Mouse (Mus musculus): Measurements from ENCODE around the gene C1s1.
"Not testable (repeated sequence)": the region's sequence is repeated elsewhere in the genome, so short reads cannot be mapped to it uniquely, and the experiment has no call there.

The C1s1 gene

GRCm38 (mm10) chr6:124542284-124542683, at the start of gene C1s1:
Gene C1s1, minus strand, starts transcription at chr6:124542359.
- DNase-seq (ENCODE audit: low spot score in 2 of 2), result peak in 1 of 2 experiments; percentile 38

GRCm38 (mm10) chr6:124588771-124589170, 46.6 kb upstream of the C1s1 start:
- no peak for DNase-seq (ENCODE audit: low spot score in 2 of 2)

DNA sequence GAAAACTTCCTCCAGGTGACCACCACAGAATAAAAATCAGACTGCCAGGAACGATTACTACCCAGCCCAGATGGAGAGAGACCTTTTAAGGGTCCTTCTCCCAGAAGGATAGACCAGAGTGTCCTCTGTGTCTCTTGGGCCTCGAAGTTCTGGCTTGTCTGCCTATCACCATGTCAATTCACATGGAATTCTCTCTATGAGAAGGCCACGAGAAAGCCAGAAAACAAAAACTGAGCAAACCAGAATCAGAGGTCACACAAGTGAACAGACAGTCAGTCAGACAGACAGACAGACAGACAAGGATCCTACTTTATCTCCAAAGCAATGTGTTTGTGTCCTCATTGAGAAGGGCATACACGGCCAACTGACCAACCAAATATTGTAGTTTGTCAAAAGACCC, 44.1 kb upstream of the C1s1 start:
- no peak for DNase-seq (ENCODE audit: low spot score in 2 of 2)

DNA sequence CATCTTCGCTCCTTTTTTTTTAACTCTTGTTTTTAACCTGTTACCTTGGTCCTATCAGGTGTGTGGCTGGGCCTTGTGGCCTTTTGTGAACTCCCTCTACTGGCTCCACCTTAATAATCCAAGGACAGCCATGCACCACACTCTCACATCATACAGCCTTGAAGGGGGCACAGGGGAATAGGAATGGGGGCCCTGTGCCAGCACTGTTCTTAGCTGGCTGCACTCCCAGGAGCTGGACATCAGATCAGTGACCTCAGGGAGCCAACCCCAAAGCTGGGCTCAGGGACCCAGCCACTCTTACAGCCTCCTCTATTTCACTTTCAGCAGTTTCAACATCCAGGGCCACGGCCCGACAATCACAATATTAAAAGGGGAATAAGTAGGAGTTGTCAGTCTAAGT, 43.6 kb upstream of the C1s1 start:
- DNase-seq (ENCODE audit: low spot score in 2 of 2), result no peak

DNA sequence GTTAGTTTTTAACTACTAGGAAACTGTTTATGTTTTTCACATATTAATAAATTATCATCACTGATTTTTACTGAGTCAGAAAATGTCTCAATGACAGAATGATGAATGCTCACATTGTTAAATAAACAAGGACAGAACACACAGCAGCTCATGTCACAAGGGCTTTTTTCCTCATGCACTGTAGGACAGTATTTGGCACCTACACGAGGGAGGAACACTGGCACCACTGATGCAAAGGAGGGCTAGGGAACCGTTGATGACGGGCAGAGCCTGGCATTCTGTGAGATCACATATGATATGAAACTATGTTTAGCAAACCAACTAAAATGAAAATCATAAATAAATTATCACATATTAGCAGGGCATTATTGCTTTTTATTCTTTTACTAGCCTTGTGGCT, 42.8 kb upstream of the C1s1 start:
- DNase-seq (ENCODE audit: low spot score in 2 of 2), result no peak

DNA sequence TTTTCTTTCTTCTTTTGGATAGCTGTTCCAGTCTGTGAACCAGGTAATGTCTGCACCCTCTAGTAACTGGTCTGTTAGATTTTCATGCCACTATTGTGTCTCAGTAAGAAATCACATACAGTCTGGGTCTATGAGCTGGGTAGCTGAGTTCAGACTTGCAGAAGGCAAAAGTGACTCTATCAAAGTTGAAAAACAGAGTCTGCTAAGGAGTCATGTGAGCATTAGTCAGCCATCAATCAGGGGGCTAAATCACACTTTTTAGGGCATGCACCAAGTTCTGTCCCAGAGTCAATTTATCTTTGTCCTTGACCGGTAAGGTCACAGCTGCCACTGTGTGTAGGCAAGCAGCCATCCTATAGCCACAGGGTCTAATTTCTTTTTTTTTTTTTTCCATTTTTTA, 40.1 kb upstream of the C1s1 start:
- DNase-seq (ENCODE audit: low spot score in 2 of 2), result no peak

DNA sequence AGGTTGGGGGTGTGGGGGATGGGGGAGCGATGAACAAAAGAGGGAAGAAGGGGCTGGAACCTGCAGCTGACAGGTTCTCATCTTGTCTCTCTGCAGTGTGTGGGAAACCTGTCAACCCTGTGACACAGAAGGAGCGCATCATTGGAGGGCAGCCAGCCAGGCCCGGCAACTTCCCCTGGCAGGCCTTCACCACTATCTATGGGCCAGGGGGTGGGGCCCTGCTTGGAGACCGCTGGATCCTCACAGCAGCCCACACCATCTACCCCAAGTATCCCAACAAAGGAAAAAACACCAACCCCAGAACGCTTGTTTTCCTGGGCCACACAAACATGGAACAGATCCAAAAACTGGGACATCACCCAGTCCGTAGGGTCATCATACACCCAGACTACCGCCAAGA, 38.0 kb upstream of the C1s1 start:
- DNase-seq (ENCODE audit: low spot score in 2 of 2), result not testable (repeated sequence)

DNA sequence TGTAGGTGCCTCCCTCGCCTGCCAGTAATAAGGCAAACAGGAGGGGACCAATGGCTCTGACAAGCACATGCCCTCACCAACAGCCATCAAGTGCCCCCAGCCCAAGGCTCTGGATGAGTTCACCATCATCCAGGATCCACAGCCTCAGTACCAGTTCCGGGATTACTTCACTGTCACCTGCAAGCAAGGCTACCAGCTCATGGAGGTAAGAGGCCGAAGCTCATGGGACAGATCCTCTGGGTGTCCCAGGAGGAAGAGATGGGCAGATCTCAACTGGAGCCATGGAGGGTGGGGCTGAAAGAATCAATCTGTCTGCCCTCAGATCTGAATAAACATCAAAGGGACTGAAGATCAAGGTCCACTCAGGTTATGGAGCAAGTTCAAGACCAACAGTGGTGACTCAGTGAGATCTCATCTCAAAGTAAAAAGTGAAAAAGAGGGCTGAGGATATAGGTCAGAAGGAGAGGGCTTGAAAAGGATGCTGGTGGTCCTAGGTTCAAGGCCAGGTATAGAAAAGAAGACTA, 33.1 kb upstream of the C1s1 start:
- DNase-seq (ENCODE audit: low spot score in 2 of 2), result not testable (repeated sequence)

GRCm38 (mm10) chr6:124570026-124570425, 27.9 kb upstream of the C1s1 start, which contains the start of gene C1rb:
Gene C1rb, plus strand, starts transcription at chr6:124570294.
- DNase-seq (ENCODE audit: low spot score in 2 of 2), result peak; percentile 21 to 63

DNA sequence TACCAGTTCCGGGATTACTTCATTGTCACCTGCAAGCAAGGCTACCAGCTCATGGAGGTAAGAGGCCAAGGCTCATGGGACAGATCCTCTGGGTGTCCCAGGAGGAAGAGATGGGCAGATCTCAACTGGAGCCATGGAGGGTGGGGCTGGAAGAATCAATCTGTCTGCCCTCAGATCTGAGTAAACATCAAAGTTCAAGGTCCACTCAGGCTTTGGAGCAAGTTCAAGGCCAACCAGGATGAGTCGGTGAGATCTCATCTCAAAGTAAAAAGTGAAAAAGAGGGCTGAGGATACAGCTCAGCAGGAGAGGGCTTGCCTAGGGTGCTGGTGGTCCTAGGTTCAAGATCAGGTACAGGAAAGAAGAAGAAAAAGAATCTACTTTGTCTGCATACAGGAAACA, 19.5 kb upstream of the C1s1 start:
- not testable (repeated sequence) for DNase-seq (ENCODE audit: low spot score in 2 of 2)

- DNase-seq (ENCODE audit: low spot score in 2 of 2), result not testable (repeated sequence)
These were observed 19.0 kb upstream of the C1s1 start for GRCm38 (mm10) chr6:124561156-124561555.

- not testable (repeated sequence) for DNase-seq (ENCODE audit: low spot score in 2 of 2)
These were observed 13.8 kb upstream of the C1s1 start for GRCm38 (mm10) chr6:124555956-124556355.

DNA sequence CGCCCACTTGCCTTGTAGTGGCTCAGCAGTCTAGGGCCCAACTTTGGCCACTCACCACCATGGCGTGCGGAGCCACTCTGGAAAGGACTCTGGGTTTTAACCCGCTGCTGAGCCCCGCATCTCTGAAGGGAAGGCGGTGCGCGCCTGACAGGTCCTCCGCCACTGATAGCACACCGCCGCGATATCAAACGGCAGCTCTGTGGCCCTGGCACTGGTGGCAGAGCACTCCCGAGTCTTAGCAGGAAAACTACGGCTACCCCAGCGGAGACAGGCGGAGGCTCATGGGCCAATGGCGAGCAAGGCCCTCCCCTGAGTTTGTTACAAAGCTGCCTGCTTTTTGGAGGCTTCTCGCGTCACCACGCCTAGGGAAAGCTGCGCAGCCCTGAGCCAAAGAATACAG, 10.6 kb upstream of the C1s1 start:
- DNase-seq (ENCODE audit: low spot score in 2 of 2), result no peak

DNA sequence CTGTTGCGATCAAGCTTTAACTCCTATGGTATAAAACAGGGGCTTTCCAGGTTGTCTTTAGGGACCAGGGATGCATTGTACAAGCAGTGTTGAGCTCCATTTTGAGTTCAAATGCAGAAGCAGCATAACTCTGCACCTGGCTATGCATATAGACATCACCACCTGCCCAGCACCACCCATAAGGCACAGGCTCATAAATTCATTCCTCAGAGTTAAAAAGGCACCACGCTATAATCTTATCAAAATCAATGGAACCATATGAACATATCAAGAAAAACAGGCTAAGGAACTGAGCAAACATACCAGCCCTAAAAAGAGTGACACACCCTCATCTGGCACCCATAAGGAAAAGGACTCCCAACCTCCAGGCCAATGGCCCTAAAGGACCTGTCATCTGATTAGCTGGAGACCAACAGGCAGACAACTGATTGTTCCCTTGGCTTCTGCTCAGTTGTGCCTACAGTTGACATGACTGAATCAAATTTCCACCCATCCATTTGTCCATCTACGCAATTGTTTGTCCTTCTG, 6.9 kb upstream of the C1s1 start:
- no peak for DNase-seq (ENCODE audit: low spot score in 2 of 2)

DNA sequence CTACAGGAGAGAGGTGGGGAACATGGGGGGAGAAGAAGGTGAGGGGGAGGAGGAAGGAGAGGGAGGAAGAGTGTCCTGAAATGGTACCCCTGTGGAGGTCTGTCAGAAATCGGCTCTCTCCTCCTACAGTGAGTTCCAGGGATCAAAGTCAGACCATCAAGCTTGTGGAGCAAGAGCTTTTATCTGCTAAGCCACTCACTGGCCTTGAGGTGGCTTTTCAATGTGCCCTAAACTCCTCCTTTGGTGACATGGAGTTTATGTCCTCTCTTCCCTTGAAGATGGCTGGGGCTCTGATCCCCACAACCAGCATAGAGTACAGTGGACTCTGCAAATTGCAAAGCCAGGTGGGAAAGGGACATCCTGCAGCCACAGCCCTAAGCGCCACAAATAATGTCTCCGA, 5.8 kb upstream of the C1s1 start:
- DNase-seq (ENCODE audit: low spot score in 2 of 2), result not testable (repeated sequence)

GRCm38 (mm10) chr6:124545425-124545824, 3.3 kb upstream of the C1s1 start:
- no peak for DNase-seq (ENCODE audit: low spot score in 2 of 2)

- peak in 1 of 2 experiments; percentile 7 for DNase-seq (ENCODE audit: low spot score in 2 of 2)
These were observed 2.3 kb upstream of the C1s1 start for GRCm38 (mm10) chr6:124544466-124544865.

GRCm38 (mm10) chr6:124541176-124541575, 983 bp downstream of the C1s1 start:
- DNase-seq (ENCODE audit: low spot score in 2 of 2), result not testable (repeated sequence)

DNA sequence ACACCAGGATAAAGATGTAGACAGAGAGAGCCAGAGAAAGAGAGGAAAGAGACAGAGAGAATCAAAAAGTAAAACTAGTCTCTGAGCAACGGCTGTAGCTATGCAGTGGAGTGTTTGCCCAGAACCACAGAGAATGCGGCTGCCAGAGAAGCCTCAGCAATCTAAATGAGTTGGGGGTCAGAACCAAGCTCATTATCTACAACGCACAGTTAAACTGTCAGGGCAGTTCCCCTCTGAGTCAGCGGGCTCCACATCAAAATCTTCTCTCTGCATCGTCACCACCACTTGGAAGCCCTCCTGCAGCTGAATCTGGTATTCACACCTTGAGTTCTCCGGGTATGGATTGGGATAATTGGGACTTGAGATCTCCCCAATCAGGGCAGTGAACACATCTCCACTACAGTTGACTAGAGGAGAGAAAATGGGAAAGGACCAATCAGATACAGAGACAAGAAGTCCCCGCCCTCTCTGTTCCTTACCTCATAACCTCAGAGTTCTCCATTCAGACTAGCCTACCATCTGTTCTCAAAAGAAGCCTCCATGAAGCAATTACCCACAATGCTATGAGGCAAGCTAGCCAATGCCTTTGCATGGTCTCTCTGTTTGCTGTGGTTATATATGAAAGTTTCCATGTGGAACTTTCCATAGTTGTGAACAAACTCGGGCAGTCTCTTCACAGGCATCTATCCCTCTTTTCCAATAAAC, 5.9 kb downstream of the C1s1 start:
- not testable (repeated sequence) for DNase-seq (ENCODE audit: low spot score in 2 of 2)

DNA sequence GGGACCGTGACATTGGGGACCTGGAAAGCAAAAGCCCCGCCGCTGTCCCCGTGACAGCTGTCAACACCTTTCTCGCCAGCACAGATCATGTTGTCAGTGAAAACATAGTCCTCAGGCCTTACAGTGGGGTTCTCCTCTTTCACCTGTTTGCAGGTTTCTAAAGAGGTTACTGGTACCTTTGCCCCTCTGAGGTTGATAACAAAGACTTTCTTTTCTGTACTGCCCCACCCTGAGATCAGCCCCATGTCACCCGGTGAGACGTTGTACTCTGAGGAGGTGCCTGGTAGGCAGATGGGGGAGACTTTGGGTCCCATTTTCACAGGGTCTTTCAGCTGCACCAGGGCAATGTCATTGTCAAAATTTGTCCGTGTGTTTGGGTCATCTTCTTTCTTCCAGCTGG, 11.1 kb downstream of the C1s1 start:
- no peak for DNase-seq (ENCODE audit: low spot score in 2 of 2)

DNA sequence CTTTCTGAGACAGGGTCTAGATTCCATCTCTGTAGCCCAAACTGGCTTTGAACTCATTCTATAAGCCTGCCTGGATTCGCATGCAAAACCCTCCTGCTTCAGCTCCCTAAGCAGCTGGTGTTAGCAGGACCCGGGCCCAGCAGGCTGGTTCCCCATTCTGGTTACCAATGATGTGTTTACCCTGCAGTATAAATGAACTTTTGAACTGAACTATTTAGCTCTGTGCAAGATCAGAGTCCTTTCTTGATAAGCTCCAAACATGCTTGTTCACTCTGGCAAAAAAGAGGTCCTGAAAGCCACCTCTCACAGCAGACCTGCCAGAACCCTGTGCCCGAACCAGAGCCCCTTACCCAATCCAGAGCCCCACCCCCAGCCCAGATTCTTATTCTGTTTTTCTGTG, 14.3 kb downstream of the C1s1 start:
- no peak for DNase-seq (ENCODE audit: low spot score in 2 of 2)

GRCm38 (mm10) chr6:124522082-124522481, 20.1 kb downstream of the C1s1 start:
- not testable (repeated sequence) for DNase-seq (ENCODE audit: low spot score in 2 of 2)

- DNase-seq (ENCODE audit: low spot score in 2 of 2), result not testable (repeated sequence)
These were observed 24.4 kb downstream of the C1s1 start for GRCm38 (mm10) chr6:124517733-124518132.

Data from frontal cortex, postnatal 14 days (tissue).